Mouse (Mus musculus): ENCODE data around the gene Uba2. TPM values are rescaled to one million over a fixed set of nuclear protein-coding genes. Genes with fewer than 3 reads are reported as not detected.

Uba2 gene
- total RNA-seq (2014; fragmentation: Nextera tagmentation): 251 and 253 TPM in 2 replicates
- total RNA-seq (2017): 334 TPM in 2 replicates
- polyA plus RNA-seq (2012): 57.5 and 69.1 TPM in 2 replicates

DNA sequence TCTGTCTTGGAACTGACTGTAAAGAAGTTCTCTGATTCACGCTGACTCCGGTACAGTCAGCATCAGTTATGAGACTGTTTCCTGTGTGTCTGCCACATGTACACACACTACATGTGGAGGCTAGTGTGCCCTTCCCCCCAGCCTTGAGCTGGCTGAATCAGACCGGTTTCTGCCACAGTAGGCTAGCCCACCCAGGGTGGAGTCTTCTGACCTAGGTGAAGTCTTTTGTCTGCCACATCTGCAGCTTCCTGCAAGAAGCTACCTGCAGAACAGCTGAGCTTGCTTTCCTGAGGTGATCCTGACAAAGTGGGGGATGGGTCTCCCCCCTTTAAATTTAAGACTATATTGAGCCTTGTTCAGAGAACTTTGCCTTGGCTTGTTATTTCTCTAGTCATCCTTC is at the start of gene Uba2:
Gene Uba2, minus strand, starts transcription at position 146 of the 400 bp plus-strand sequence.
- Histone ChIP-seq H3K4me1 (ENCODE audit: insufficient read depth, low read depth, low read length) (peaks cover 30% of the 10 kb centered on the region), H3K9me3 (replicated peaks) (no peaks in the 10 kb centered on the region), H3K27me3 (ENCODE audit: insufficient read depth, low read length) (0 out of 2 replicates have a peak, but pooled peaks cover 2% of the 10 kb centered on the region), H3K4me3 (ENCODE audit: low read depth, low read length) (peak within 1 kb of the TSS; percentile 92), H3K36me3 (replicated peaks) (peaks cover 19% of the 10 kb centered on the region)
- TF ChIP-seq GATA2 (IDR thresholded peaks at IDR 0.05; ENCODE audit: borderline replicate concordance, low read depth, low read length): no peak
- no peak for TF ChIP-seq POLR2AphosphoS5 (IDR thresholded peaks at IDR 0.05; ENCODE audit: insufficient replicate concordance, low read depth, low read length)
- ATAC-seq (ENCODE audit: extremely low read depth, insufficient number of reproducible peaks, low FRiP score, poor library complexity, severe bottlenecking): no peak
- no peak for DNase-seq (ENCODE audit: low spot score)

DNA sequence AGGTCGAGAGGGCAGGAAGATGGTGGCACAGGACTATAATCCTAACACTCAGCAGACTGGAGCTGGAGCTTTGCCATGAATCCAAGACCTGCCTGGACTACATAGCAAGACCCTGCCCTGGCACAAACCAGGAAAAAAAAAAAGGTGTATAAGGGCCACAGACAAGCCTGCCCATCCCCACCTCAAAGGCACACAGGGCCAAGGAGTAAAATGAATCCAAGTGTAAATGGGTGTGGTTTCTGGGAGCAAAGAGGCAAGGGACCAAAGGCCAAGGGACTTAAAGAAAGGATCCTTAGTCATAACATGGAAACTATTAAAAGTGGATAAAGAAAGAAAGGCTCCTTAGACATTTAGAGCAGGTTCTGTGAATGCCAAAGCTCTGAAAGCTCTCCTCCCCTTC is 49.1 kb upstream of the Uba2 start:
- peaks cover 100% of the 10 kb centered on the region for H3K36me3 ChIP-seq (replicated peaks)
- no peak for DNase-seq (ENCODE audit: low spot score)
- peaks cover 66% of the 10 kb centered on the region for H3K4me1 ChIP-seq (ENCODE audit: insufficient read depth, low read depth, low read length)
- no peak for ATAC-seq (ENCODE audit: extremely low read depth, insufficient number of reproducible peaks, low FRiP score, poor library complexity, severe bottlenecking)
- H3K4me3 ChIP-seq (ENCODE audit: low read depth, low read length): no peak overlapping the region
- H3K27me3 ChIP-seq (ENCODE audit: insufficient read depth, low read length): no peaks in the 10 kb centered on the region
- TF ChIP-seq TAL1 (conservative IDR thresholded peaks at IDR 0.05; ENCODE audit: low read depth, low read length): no peak
- no peak for TF ChIP-seq GATA1 (IDR thresholded peaks at IDR 0.05; ENCODE audit: borderline replicate concordance, low read length)
- TF ChIP-seq POLR2AphosphoS5 (IDR thresholded peaks at IDR 0.05; ENCODE audit: insufficient replicate concordance, low read depth, low read length): no peak
- TF ChIP-seq CTCF (IDR thresholded peaks at IDR 0.05; ENCODE audit: low read depth, low read length): no peak
- no peak for TF ChIP-seq GATA2 (IDR thresholded peaks at IDR 0.05; ENCODE audit: borderline replicate concordance, low read depth, low read length)
- H3K9me3 ChIP-seq (replicated peaks): no peaks in the 10 kb centered on the region

DNA sequence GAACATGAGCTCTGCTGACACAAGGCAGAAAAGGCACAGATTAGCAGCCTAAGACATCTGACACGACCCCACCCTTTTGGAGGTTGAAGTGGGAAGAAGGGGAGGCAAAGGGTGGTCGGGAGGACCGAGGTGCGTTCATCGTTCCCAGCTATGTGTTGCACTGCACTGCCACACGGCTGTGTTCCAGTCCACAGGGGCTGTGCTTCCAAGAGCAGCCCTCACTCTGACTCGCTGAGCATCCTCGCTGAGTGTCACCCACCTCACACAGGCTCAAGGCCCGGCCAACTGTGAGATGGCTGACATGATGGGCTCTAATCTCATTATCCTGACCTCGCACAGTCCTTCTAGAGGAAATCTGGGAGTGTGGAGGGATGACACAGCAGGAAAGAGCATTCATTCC is 47.1 kb upstream of the Uba2 start:
- Histone ChIP-seq H3K4me3 (ENCODE audit: low read depth, low read length) (peak overlapping the region; percentile 18; the same call in 1 of the 2 replicates), H3K9me3 (replicated peaks) (no peaks in the 10 kb centered on the region), H3K36me3 (replicated peaks) (peaks cover 100% of the 10 kb centered on the region), H3K4me1 (ENCODE audit: insufficient read depth, low read depth, low read length) (peaks cover 60% of the 10 kb centered on the region), H3K27me3 (ENCODE audit: insufficient read depth, low read length) (no peaks in the 10 kb centered on the region)
- DNase-seq (ENCODE audit: low spot score) (no peak), ATAC-seq (ENCODE audit: extremely low read depth, insufficient number of reproducible peaks, low FRiP score, poor library complexity, severe bottlenecking) (no peak)
- no peak for TF ChIP-seq GATA1 (IDR thresholded peaks at IDR 0.05; ENCODE audit: borderline replicate concordance, low read length)
- TF ChIP-seq TAL1 (conservative IDR thresholded peaks at IDR 0.05; ENCODE audit: low read depth, low read length): no peak
- TF ChIP-seq CTCF (IDR thresholded peaks at IDR 0.05; ENCODE audit: low read depth, low read length): no peak
- no peak for TF ChIP-seq GATA2 (IDR thresholded peaks at IDR 0.05; ENCODE audit: borderline replicate concordance, low read depth, low read length)
- no peak for TF ChIP-seq POLR2AphosphoS5 (IDR thresholded peaks at IDR 0.05; ENCODE audit: insufficient replicate concordance, low read depth, low read length)

DNA sequence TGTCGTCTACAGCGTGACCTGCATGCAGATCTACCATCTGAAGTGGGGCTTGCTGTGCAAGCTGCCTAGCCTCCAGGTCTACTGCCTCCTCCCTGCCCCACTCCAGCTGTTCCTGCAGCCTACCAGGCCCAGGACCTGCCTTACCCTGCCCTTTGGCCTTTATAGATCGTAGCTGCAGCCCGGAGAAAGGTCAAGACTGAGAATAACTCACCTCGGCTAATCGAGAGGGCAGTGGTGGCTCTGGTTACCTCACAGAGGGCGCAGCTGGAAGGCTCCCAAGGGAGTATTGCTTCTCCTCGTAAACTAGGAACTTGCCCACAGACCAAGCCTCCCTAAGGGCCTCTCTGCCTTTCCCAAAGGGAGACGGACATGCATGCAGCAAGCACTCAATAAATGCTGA is 46.1 kb upstream of the Uba2 start:
- TF ChIP-seq GATA1 (IDR thresholded peaks at IDR 0.05; ENCODE audit: borderline replicate concordance, low read length) (no peak), CTCF (IDR thresholded peaks at IDR 0.05; ENCODE audit: low read depth, low read length) (no peak), POLR2AphosphoS5 (IDR thresholded peaks at IDR 0.05; ENCODE audit: insufficient replicate concordance, low read depth, low read length) (no peak; the same call in 1 of the 2 replicates), GATA2 (IDR thresholded peaks at IDR 0.05; ENCODE audit: borderline replicate concordance, low read depth, low read length) (no peak), TAL1 (conservative IDR thresholded peaks at IDR 0.05; ENCODE audit: low read depth, low read length) (no peak)
- Histone ChIP-seq H3K4me1 (ENCODE audit: insufficient read depth, low read depth, low read length) (peaks cover 55% of the 10 kb centered on the region), H3K9me3 (replicated peaks) (no peaks in the 10 kb centered on the region), H3K36me3 (replicated peaks) (peaks cover 100% of the 10 kb centered on the region), H3K4me3 (ENCODE audit: low read depth, low read length) (no peak overlapping the region), H3K27me3 (ENCODE audit: insufficient read depth, low read length) (no peaks in the 10 kb centered on the region)
- no peak for ATAC-seq (ENCODE audit: extremely low read depth, insufficient number of reproducible peaks, low FRiP score, poor library complexity, severe bottlenecking)
- no peak for DNase-seq (ENCODE audit: low spot score)

DNA sequence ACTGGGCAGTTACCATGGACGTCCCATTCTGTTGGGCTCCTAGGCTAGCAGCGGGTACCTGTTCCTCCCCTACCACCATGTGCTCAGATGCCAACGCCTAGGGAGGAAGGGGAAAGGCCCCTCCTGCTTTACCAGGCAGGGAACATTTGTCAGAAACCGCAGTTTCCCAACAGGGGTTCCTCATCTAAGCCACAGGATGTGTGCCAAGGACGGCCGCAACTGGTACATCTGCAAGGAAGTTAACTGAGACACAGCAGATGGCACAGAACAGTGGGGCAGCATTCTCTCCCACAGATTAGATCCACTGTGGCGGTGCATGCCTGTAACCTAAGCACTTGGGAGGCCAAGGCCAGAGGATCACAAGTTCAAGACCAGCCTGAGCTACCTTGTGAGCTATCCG is 45.2 kb upstream of the Uba2 start:
- Histone ChIP-seq H3K9me3 (replicated peaks) (no peaks in the 10 kb centered on the region), H3K27me3 (ENCODE audit: insufficient read depth, low read length) (no peaks in the 10 kb centered on the region), H3K36me3 (replicated peaks) (peaks cover 100% of the 10 kb centered on the region), H3K4me1 (ENCODE audit: insufficient read depth, low read depth, low read length) (peaks cover 58% of the 10 kb centered on the region), H3K4me3 (ENCODE audit: low read depth, low read length) (no peak overlapping the region)
- no peak for ATAC-seq (ENCODE audit: extremely low read depth, insufficient number of reproducible peaks, low FRiP score, poor library complexity, severe bottlenecking)
- DNase-seq (ENCODE audit: low spot score): no peak
- TF ChIP-seq GATA2 (IDR thresholded peaks at IDR 0.05; ENCODE audit: borderline replicate concordance, low read depth, low read length) (no peak), POLR2AphosphoS5 (IDR thresholded peaks at IDR 0.05; ENCODE audit: insufficient replicate concordance, low read depth, low read length) (no peak), TAL1 (conservative IDR thresholded peaks at IDR 0.05; ENCODE audit: low read depth, low read length) (no peak), GATA1 (IDR thresholded peaks at IDR 0.05; ENCODE audit: borderline replicate concordance, low read length) (no peak), CTCF (IDR thresholded peaks at IDR 0.05; ENCODE audit: low read depth, low read length) (no peak)

DNA sequence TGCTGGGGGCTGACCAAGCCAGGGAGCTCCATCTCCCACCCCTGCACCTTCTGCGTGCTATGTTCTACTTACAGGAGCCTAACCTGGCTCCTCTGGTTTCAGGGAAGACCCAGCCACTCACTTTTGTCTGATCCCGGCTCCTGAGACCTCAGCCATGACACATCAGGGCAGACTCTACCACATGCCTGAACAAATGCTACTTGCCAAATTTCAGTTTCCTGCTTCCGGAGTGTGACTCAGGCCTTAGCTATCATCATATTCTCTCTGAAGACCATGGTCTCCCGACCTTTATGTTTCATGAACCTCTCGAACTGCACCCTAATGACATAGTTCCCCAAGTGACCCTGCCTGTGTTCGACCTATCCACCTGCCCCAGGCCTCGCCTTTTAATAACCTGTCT is 43.9 kb upstream of the Uba2 start:
- ATAC-seq (ENCODE audit: extremely low read depth, insufficient number of reproducible peaks, low FRiP score, poor library complexity, severe bottlenecking): no peak

More for the DNA sequence above, 43.9 kb upstream of the Uba2 start:
- H3K4me3 ChIP-seq (ENCODE audit: low read depth, low read length): no peak overlapping the region
- H3K27me3 ChIP-seq (ENCODE audit: insufficient read depth, low read length): no peaks in the 10 kb centered on the region
- no peak for TF ChIP-seq TAL1 (conservative IDR thresholded peaks at IDR 0.05; ENCODE audit: low read depth, low read length)
- TF ChIP-seq GATA1 (IDR thresholded peaks at IDR 0.05; ENCODE audit: borderline replicate concordance, low read length): no peak
- no peak for TF ChIP-seq GATA2 (IDR thresholded peaks at IDR 0.05; ENCODE audit: borderline replicate concordance, low read depth, low read length)
- TF ChIP-seq POLR2AphosphoS5 (IDR thresholded peaks at IDR 0.05; ENCODE audit: insufficient replicate concordance, low read depth, low read length): no peak
- TF ChIP-seq CTCF (IDR thresholded peaks at IDR 0.05; ENCODE audit: low read depth, low read length): no peak
- H3K36me3 ChIP-seq (replicated peaks): peaks cover 100% of the 10 kb centered on the region
- peaks cover 54% of the 10 kb centered on the region for H3K4me1 ChIP-seq (ENCODE audit: insufficient read depth, low read depth, low read length)
- DNase-seq (ENCODE audit: low spot score): no peak
- no peaks in the 10 kb centered on the region for H3K9me3 ChIP-seq (replicated peaks)

Measured in G1E (cell line).